Mouse (Mus musculus) adrenal gland, adult 8-10 months (tissue): ENCODE data around the gene Il17re. TPM values are rescaled to one million over a fixed set of nuclear protein-coding genes. Genes with fewer than 3 reads are reported as not detected.

Source experiments
- DNase-seq: peaks from one replicate; pipeline ENCODE4 v3.0.0; 2022
- total RNA-seq, 4 experiments: library from RNA; stranded (reverse); gene quantifications; 2 replicates each; pipeline ENCODE4 v1.2.4; 2022

Gene Il17re
- 1 to 10 TPM in 3 of 4 experiments, under 1 TPM in 1; 0.74 to 1.9 (median 1.1) TPM for total RNA-seq

- DNase-seq, result no peak
These were observed at the start of gene Il17re for GRCm38 (mm10) chr6:113457952-113458534. Il17re (plus strand) TSS chr6:113458484.

- no peak for DNase-seq
These were observed 48.3 kb upstream of the Il17re start for GRCm38 (mm10) chr6:113410001-113410400.

- DNase-seq, result no peak
These were observed 41.9 kb upstream of the Il17re start for GRCm38 (mm10) chr6:113416416-113416815.

- DNase-seq, result no peak
These were observed 39.7 kb upstream of the Il17re start for GRCm38 (mm10) chr6:113418441-113419198.

GRCm38 (mm10) chr6:113419199-113419587 lies 39.1 kb upstream of the Il17re start, which contains the start of gene Rpusd3:
Rpusd3 (minus strand) TSS chr6:113419340.
- peak; percentile 95 for DNase-seq

- no peak for DNase-seq
These were observed 35.3 kb upstream of the Il17re start for GRCm38 (mm10) chr6:113423000-113423399.

- DNase-seq, result no peak
These were observed 34.1 kb upstream of the Il17re start for GRCm38 (mm10) chr6:113424187-113424586.

- DNase-seq, result no peak
These were observed 31.6 kb upstream of the Il17re start for GRCm38 (mm10) chr6:113426696-113427095.

GRCm38 (mm10) chr6:113427397-113427796 lies 30.9 kb upstream of the Il17re start:
- DNase-seq, result no peak

GRCm38 (mm10) chr6:113428006-113428405 lies 30.3 kb upstream of the Il17re start:
- no peak for DNase-seq

- DNase-seq, result no peak
These were observed 28.3 kb upstream of the Il17re start for GRCm38 (mm10) chr6:113429965-113430364.

GRCm38 (mm10) chr6:113430846-113431245 lies 27.4 kb upstream of the Il17re start:
- DNase-seq, result no peak

GRCm38 (mm10) chr6:113431801-113432200 lies 26.5 kb upstream of the Il17re start:
- DNase-seq, result no peak

- no peak for DNase-seq
These were observed 24.6 kb upstream of the Il17re start for GRCm38 (mm10) chr6:113433661-113434060.

- no peak for DNase-seq
These were observed 23.6 kb upstream of the Il17re start for GRCm38 (mm10) chr6:113434691-113435090.

- DNase-seq, result no peak
These were observed 22.5 kb upstream of the Il17re start, which contains the start of gene Cidec for GRCm38 (mm10) chr6:113435664-113436205. Cidec (minus strand) TSS chr6:113435760.

GRCm38 (mm10) chr6:113437135-113437534 lies 21.1 kb upstream of the Il17re start:
- DNase-seq, result no peak

- no peak for DNase-seq
These were observed 19.4 kb upstream of the Il17re start for GRCm38 (mm10) chr6:113438721-113439430.

GRCm38 (mm10) chr6:113440686-113441085 lies 17.6 kb upstream of the Il17re start:
- DNase-seq, result no peak

GRCm38 (mm10) chr6:113441147-113441680 lies 17.1 kb upstream of the Il17re start:
- peak; percentile 55 for DNase-seq

- no peak for DNase-seq
These were observed 16.2 kb upstream of the Il17re start for GRCm38 (mm10) chr6:113442087-113442441.

GRCm38 (mm10) chr6:113442442-113443090 lies 15.7 kb upstream of the Il17re start, which contains the start of gene Jagn1:
Jagn1 (plus strand) TSS chr6:113442569.
- DNase-seq, result peak; percentile 87
